Mouse (Mus musculus): ENCODE measurements around the gene Tspan1. TPM values are rescaled to one million over a fixed set of nuclear protein-coding genes. Genes with fewer than 3 reads are reported as not detected.

The Tspan1 gene
- total RNA-seq, 2 experiments from 2014 or later: 0.33 TPM; not detected in 1

GRCm38 (mm10) chr4:116159912-116160311 is 7.5 kb downstream of the Tspan1 start:
- DNase-seq (ENCODE audit: low spot score in 2 of 2): no peak
- TF ChIP-seq CTCF (conservative IDR thresholded peaks at IDR 0.05): peak; percentile 77
- Histone ChIP-seq H3K4me3 (no peak overlapping the region), H3K27ac (peak overlapping the region; percentile 69)

GRCm38 (mm10) chr4:116157882-116158281 is 9.5 kb downstream of the Tspan1 start:
- Histone ChIP-seq H3K27ac (no peak overlapping the region), H3K4me3 (no peak overlapping the region)
- no peak for DNase-seq (ENCODE audit: low spot score in 2 of 2)
- no peak for TF ChIP-seq CTCF (conservative IDR thresholded peaks at IDR 0.05)

GRCm38 (mm10) chr4:116152702-116153101 is 14.7 kb downstream of the Tspan1 start:
- no peak for TF ChIP-seq CTCF (conservative IDR thresholded peaks at IDR 0.05)
- no peak overlapping the region for H3K27ac ChIP-seq
- DNase-seq (ENCODE audit: low spot score in 2 of 2): no peak
- no peak overlapping the region for H3K4me3 ChIP-seq

GRCm38 (mm10) chr4:116151238-116151637 is 16.2 kb downstream of the Tspan1 start, which contains the start of gene Lurap1:
TSS of gene Lurap1 (minus strand) at chr4:116151338.
- peak within 1 kb of the TSS; percentile 98 for H3K27ac ChIP-seq
- no peak for DNase-seq (ENCODE audit: low spot score in 2 of 2)
- H3K4me3 ChIP-seq: peak within 1 kb of the TSS; percentile 91
- no peak for TF ChIP-seq CTCF (conservative IDR thresholded peaks at IDR 0.05)

- H3K4me3 ChIP-seq: peak overlapping the region; percentile 73
- TF ChIP-seq CTCF (conservative IDR thresholded peaks at IDR 0.05): no peak
- peak overlapping the region; percentile 98 for H3K27ac ChIP-seq
- DNase-seq (ENCODE audit: low spot score in 2 of 2): no peak
These were observed 16.6 kb downstream of the Tspan1 start for GRCm38 (mm10) chr4:116150862-116151221.

- DNase-seq (ENCODE audit: low spot score in 2 of 2): peak in 1 of 2 experiments; percentile 42
- no peak for TF ChIP-seq CTCF (conservative IDR thresholded peaks at IDR 0.05)
- H3K27ac ChIP-seq: peak overlapping the region; percentile 98
- peak overlapping the region; percentile 91 for H3K4me3 ChIP-seq
These were observed 17.1 kb downstream of the Tspan1 start for GRCm38 (mm10) chr4:116150156-116150861.

- no peak for DNase-seq (ENCODE audit: low spot score in 2 of 2)
- peak overlapping the region; percentile 91 for H3K4me3 ChIP-seq
- TF ChIP-seq CTCF (conservative IDR thresholded peaks at IDR 0.05): no peak
- peak overlapping the region; percentile 98 for H3K27ac ChIP-seq
These were observed 17.6 kb downstream of the Tspan1 start for GRCm38 (mm10) chr4:116149812-116150155.

GRCm38 (mm10) chr4:116143891-116144717 is 23.3 kb downstream of the Tspan1 start:
- Histone ChIP-seq H3K27ac (peak overlapping the region; percentile 93), H3K4me3 (peak overlapping the region; percentile 83)
- peak in 1 of 2 experiments; percentile 80 for DNase-seq (ENCODE audit: low spot score in 2 of 2)
- no peak for TF ChIP-seq CTCF (conservative IDR thresholded peaks at IDR 0.05)

GRCm38 (mm10) chr4:116143317-116143811 is 24.0 kb downstream of the Tspan1 start:
- Histone ChIP-seq H3K27ac (peak overlapping the region; percentile 93), H3K4me3 (peak overlapping the region; percentile 83)
- TF ChIP-seq CTCF (conservative IDR thresholded peaks at IDR 0.05): peak; percentile 14; the same call in 1 of the 2 replicates
- no peak for DNase-seq (ENCODE audit: low spot score in 2 of 2)

- TF ChIP-seq CTCF (conservative IDR thresholded peaks at IDR 0.05): no peak
- DNase-seq (ENCODE audit: low spot score in 2 of 2): no peak
- peak overlapping the region; percentile 53; the same call in 1 of the 2 replicates for H3K27ac ChIP-seq
- no peak overlapping the region; the same call in 1 of the 2 replicates for H3K4me3 ChIP-seq
These were observed 25.1 kb downstream of the Tspan1 start for GRCm38 (mm10) chr4:116142269-116142668.

GRCm38 (mm10) chr4:116141736-116142135 is 25.7 kb downstream of the Tspan1 start:
- TF ChIP-seq CTCF (conservative IDR thresholded peaks at IDR 0.05): no peak
- H3K27ac ChIP-seq: peak overlapping the region; percentile 53
- no peak for DNase-seq (ENCODE audit: low spot score in 2 of 2)
- H3K4me3 ChIP-seq: no peak overlapping the region; the same call in 1 of the 2 replicates

GRCm38 (mm10) chr4:116140801-116141574 is 26.4 kb downstream of the Tspan1 start:
- Histone ChIP-seq H3K4me3 (peak overlapping the region; percentile 15; the same call in 1 of the 2 replicates), H3K27ac (peak overlapping the region; percentile 53)
- TF ChIP-seq CTCF (conservative IDR thresholded peaks at IDR 0.05): no peak
- DNase-seq (ENCODE audit: low spot score in 2 of 2): no peak

Measured in layer of hippocampus, adult 2 months (tissue).